Mouse (Mus musculus): ENCODE measurements around the gene Eif4enif1. TPM values are rescaled to one million over a fixed set of nuclear protein-coding genes. Genes with fewer than 3 reads are reported as not detected.

The Eif4enif1 gene
- polyA plus RNA-seq, 1 experiment: 52.7 TPM

DNA sequence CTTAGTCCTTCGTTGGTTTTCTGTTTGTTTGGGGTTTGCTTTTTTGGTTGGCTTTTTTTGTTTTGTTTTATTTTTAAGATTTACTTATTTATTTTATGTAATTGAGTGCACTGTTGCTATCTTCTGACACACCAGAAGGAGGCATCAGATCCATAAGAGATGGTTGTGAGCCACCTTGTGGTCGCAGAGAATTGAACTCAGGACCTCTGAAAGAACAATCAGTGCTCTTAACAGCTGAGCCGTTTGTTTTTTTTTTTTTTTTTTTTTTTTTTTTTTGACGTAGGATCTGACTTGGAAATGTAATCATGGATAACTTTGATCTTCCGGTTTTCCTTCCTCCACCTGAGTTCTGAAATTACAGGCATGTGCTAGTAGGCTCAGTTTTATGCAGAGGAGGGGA is 20.9 kb downstream of the Eif4enif1 start:
- no peak overlapping the region for H3K4me3 ChIP-seq (replicated peaks; ENCODE audit: control insufficient read depth, low read depth, low read length)
- TF ChIP-seq POLR2A (IDR thresholded peaks at IDR 0.05; ENCODE audit: borderline replicate concordance, control insufficient read depth, low read depth, low read length) (no peak), CTCF (IDR thresholded peaks at IDR 0.05; ENCODE audit: control insufficient read depth, insufficient read depth, low read length) (no peak)
- no peak overlapping the region for H3K27ac ChIP-seq (ENCODE audit: control insufficient read depth, insufficient read depth, low read depth, low read length, poor library complexity)
- 84% methylated on average over 5 of the region's 5 CpGs for WGBS
- H3K4me1 ChIP-seq (ENCODE audit: control insufficient read depth, insufficient read depth, low read length): no peaks in the 10 kb centered on the region

DNA sequence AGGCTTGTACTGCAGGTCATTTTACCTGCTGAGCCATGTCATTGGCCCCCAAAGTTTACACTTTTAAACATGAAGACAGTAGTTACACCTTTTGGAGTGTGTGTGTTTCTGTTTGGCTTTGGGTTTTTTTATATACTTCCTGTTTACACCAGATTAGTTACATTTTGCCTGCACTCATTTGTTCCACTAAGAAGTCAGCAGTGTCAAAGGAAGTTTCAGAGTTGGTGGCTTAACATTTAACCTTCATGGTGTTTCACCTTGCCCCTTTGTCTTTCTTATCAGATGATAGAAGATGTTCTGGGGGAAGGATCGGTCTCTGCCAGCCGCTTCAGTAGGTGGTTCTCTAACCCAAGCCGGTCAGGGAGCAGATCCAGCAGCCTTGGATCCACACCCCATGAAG is 24.9 kb downstream of the Eif4enif1 start:
- H3K4me3 ChIP-seq (replicated peaks; ENCODE audit: control insufficient read depth, low read depth, low read length): no peak overlapping the region
- TF ChIP-seq CTCF (IDR thresholded peaks at IDR 0.05; ENCODE audit: control insufficient read depth, insufficient read depth, low read length) (no peak), POLR2A (IDR thresholded peaks at IDR 0.05; ENCODE audit: borderline replicate concordance, control insufficient read depth, low read depth, low read length) (no peak)
- 95% methylated on average over 3 of the region's 3 CpGs for WGBS

GRCm38 (mm10) chr11:3232248-3232647 is 30.1 kb downstream of the Eif4enif1 start:
- Histone ChIP-seq H3K4me1 (ENCODE audit: control insufficient read depth, insufficient read depth, low read length) (no peaks in the 10 kb centered on the region; the same call in 1 of the 2 replicates), H3K4me3 (replicated peaks; ENCODE audit: control insufficient read depth, low read depth, low read length) (no peak overlapping the region), H3K27ac (ENCODE audit: control insufficient read depth, insufficient read depth, low read depth, low read length, poor library complexity) (no peak overlapping the region)
- 53% methylated on average over 3 of the region's 3 CpGs for WGBS
- TF ChIP-seq POLR2A (IDR thresholded peaks at IDR 0.05; ENCODE audit: borderline replicate concordance, control insufficient read depth, low read depth, low read length): no peak
- no peak for TF ChIP-seq CTCF (IDR thresholded peaks at IDR 0.05; ENCODE audit: control insufficient read depth, insufficient read depth, low read length)

More for the DNA sequence above, 24.9 kb downstream of the Eif4enif1 start:
- Histone ChIP-seq H3K4me1 (ENCODE audit: control insufficient read depth, insufficient read depth, low read length) (no peaks in the 10 kb centered on the region), H3K27ac (ENCODE audit: control insufficient read depth, insufficient read depth, low read depth, low read length, poor library complexity) (no peak overlapping the region)

GRCm38 (mm10) chr11:3233704-3234103 is 31.5 kb downstream of the Eif4enif1 start:
- H3K4me3 ChIP-seq (replicated peaks; ENCODE audit: control insufficient read depth, low read depth, low read length): no peak overlapping the region
- no peak for TF ChIP-seq POLR2A (IDR thresholded peaks at IDR 0.05; ENCODE audit: borderline replicate concordance, control insufficient read depth, low read depth, low read length)
- no peak for TF ChIP-seq CTCF (IDR thresholded peaks at IDR 0.05; ENCODE audit: control insufficient read depth, insufficient read depth, low read length)
- 90% methylated on average over 4 of the region's 4 CpGs for WGBS
- H3K27ac ChIP-seq (ENCODE audit: control insufficient read depth, insufficient read depth, low read depth, low read length, poor library complexity): no peak overlapping the region
- no peaks in the 10 kb centered on the region; the same call in 1 of the 2 replicates for H3K4me1 ChIP-seq (ENCODE audit: control insufficient read depth, insufficient read depth, low read length)

DNA sequence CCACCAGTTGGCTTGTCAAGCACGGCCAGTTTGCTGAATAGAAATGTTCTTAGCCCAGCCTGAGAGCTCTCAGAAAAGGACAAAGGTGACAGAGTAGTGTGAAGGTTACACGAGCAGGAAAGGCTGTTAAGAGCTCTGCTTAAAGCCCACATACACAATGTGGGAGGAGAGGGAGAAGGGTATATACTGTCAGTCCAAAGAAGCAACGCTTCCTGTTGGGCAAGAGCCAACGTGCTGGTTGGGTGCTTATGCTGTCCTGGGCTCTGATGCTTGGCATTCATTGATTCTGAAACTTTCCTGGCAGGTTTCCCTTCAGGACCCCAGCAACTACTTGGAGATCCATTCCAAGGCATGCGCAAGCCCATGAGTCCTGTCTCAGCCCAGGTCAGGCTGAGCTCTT is 33.1 kb downstream of the Eif4enif1 start:
- TF ChIP-seq POLR2A (IDR thresholded peaks at IDR 0.05; ENCODE audit: borderline replicate concordance, control insufficient read depth, low read depth, low read length) (no peak), CTCF (IDR thresholded peaks at IDR 0.05; ENCODE audit: control insufficient read depth, insufficient read depth, low read length) (no peak)
- Histone ChIP-seq H3K4me1 (ENCODE audit: control insufficient read depth, insufficient read depth, low read length) (no peaks in the 10 kb centered on the region; the same call in 1 of the 2 replicates), H3K27ac (ENCODE audit: control insufficient read depth, insufficient read depth, low read depth, low read length, poor library complexity) (no peak overlapping the region), H3K4me3 (replicated peaks; ENCODE audit: control insufficient read depth, low read depth, low read length) (no peak overlapping the region)
- 62% methylated on average over 5 of the region's 5 CpGs for WGBS

DNA sequence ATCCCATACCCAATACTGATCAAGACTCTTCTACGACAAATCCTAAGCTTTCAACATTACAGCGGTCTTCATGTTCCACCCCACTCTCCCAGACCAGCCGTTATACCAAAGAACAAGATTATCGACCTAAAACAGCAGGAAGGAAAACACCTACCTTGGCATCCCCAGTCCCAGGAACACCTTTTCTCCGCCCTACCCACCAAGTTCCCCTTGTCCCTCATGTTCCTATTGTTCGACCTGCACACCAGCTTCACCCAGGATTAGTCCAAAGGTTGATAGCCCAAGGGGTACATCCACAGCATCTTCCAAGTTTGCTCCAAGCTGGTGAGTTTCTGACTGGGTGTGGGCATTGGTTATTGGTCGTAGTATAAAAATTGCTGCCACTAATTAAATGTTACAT is 40.2 kb downstream of the Eif4enif1 start:
- WGBS: 91% methylated on average over 7 of the region's 7 CpGs
- no peak overlapping the region for H3K4me3 ChIP-seq (replicated peaks; ENCODE audit: control insufficient read depth, low read depth, low read length)
- TF ChIP-seq CTCF (IDR thresholded peaks at IDR 0.05; ENCODE audit: control insufficient read depth, insufficient read depth, low read length): no peak
- no peak for TF ChIP-seq POLR2A (IDR thresholded peaks at IDR 0.05; ENCODE audit: borderline replicate concordance, control insufficient read depth, low read depth, low read length)
- no peaks in the 10 kb centered on the region for H3K4me1 ChIP-seq (ENCODE audit: control insufficient read depth, insufficient read depth, low read length)
- no peak overlapping the region for H3K27ac ChIP-seq (ENCODE audit: control insufficient read depth, insufficient read depth, low read depth, low read length, poor library complexity)

- no peak for TF ChIP-seq POLR2A (IDR thresholded peaks at IDR 0.05; ENCODE audit: borderline replicate concordance, control insufficient read depth, low read depth, low read length)
- no peak for TF ChIP-seq CTCF (IDR thresholded peaks at IDR 0.05; ENCODE audit: control insufficient read depth, insufficient read depth, low read length)
- no peak overlapping the region for H3K27ac ChIP-seq (ENCODE audit: control insufficient read depth, insufficient read depth, low read depth, low read length, poor library complexity)
- H3K4me1 ChIP-seq (ENCODE audit: control insufficient read depth, insufficient read depth, low read length): no peaks in the 10 kb centered on the region
- H3K4me3 ChIP-seq (replicated peaks; ENCODE audit: control insufficient read depth, low read depth, low read length): no peak overlapping the region
- 89% methylated on average over 4 of the region's 4 CpGs for WGBS
Observed at GRCm38 (mm10) chr11:3243771-3244170, 41.6 kb downstream of the Eif4enif1 start.

DNA sequence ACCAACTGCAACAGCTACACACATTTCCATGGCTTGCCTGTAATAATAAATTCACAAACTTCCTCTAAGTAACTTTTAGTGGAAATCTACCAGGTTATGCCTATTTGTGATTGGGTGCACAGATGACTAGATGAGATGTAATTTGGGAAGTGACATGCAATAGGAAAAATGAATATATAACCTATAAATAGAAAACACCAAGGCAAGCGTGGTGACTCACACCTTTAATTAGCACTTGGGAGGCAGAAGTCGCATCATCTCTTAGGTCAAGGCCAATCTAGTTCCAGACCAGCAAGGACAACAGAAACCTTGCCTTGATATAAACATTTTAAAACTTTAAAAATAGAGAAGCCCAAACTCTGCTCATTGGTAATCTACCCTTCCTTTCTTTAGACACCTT is 45.2 kb downstream of the Eif4enif1 start:
- H3K4me3 ChIP-seq (replicated peaks; ENCODE audit: control insufficient read depth, low read depth, low read length): no peak overlapping the region
- TF ChIP-seq CTCF (IDR thresholded peaks at IDR 0.05; ENCODE audit: control insufficient read depth, insufficient read depth, low read length) (no peak), POLR2A (IDR thresholded peaks at IDR 0.05; ENCODE audit: borderline replicate concordance, control insufficient read depth, low read depth, low read length) (no peak)
- H3K27ac ChIP-seq (ENCODE audit: control insufficient read depth, insufficient read depth, low read depth, low read length, poor library complexity): no peak overlapping the region
- H3K4me1 ChIP-seq (ENCODE audit: control insufficient read depth, insufficient read depth, low read length): no peaks in the 10 kb centered on the region
- WGBS: 71% methylated on average over 2 of the region's 2 CpGs

DNA sequence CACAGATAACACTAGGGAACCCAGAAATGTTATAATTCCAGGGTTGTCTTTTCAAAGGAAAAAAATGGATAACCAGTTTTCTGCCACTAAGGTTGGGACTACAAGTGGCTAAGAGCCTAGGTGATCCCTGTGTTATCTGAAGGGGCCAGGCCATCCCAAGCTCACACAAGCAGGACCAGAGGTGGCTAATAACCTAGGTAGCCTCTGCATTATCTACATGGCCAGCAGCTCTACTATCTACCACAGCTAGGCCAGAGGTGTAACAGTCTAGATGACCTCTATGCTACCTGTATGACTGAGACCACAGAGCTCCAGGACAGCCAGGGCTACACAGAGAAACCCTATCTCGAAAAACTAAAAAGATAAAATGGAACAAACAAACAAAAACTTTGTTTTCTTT is 57.3 kb downstream of the Eif4enif1 start:
- 76% methylated on average over 1 of the region's 1 CpGs for WGBS
- H3K4me1 ChIP-seq (ENCODE audit: control insufficient read depth, insufficient read depth, low read length): no peaks in the 10 kb centered on the region
- H3K27ac ChIP-seq (ENCODE audit: control insufficient read depth, insufficient read depth, low read depth, low read length, poor library complexity): no peak overlapping the region
- TF ChIP-seq POLR2A (IDR thresholded peaks at IDR 0.05; ENCODE audit: borderline replicate concordance, control insufficient read depth, low read depth, low read length) (no peak), CTCF (IDR thresholded peaks at IDR 0.05; ENCODE audit: control insufficient read depth, insufficient read depth, low read length) (no peak)
- no peak overlapping the region for H3K4me3 ChIP-seq (replicated peaks; ENCODE audit: control insufficient read depth, low read depth, low read length)
